In the genomic region with DNA sequence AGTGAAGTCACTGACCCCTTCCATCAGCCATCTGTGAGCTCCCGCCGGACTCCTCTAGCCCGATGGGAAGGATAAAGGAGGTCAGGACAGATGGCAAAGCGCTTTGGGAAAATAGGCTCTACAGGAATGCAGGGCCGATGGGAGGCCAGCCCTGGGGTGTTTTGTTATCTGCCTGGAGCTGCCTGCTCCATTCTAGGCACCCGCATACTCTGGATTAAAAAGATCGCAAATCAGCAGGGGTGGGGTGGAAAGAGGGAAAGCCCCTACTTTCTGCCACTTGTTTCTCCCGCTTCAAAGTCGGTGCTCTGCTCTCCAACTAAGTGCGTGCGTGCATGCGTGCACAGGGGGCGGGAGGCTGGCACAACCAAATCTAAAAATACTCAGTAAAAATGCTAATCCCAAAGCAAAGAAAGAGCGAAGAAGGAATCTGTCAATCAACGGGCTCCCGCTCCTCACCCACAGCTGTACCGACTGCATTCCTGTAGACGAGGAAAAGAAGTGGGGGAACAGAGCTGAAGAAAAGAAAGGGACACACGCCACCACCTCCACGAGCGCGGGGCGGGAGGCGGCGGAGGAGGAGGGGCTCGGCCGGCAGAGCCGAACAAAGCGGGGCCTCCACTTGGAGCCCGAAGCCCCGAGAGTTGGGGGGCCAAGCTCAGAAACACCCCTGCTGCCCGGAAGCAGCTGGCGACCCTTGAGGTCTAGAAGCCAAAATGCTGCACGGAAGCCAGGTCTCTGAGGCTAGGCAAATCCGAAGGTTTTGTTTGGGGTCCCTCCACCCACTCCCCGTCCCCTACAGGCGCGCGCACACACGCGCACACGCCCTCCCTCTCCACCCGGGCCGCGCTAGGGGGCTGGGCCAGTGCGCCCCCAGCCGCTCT, we compare ENCODE assay signal across 8 mouse cellular contexts. TPM values are rescaled to one million over a fixed set of nuclear protein-coding genes. Genes with fewer than 3 reads are reported as not detected.
DNase-seq lines count a peak whose midpoint lies in the region; ATAC-seq and TF ChIP-seq lines count a peak whose summit lies in the region.

No protein-coding gene starts in this region.

- DNase-seq in kidney, adult 11 months: no peak
- DNase-seq in adrenal gland, postnatal 14 days: peak; percentile 49
- DNase-seq in hindbrain, postnatal 0 days (ENCODE audit: low spot score): peak; percentile 39
- DNase-seq in liver, adult 2 months (ENCODE audit: extremely low read depth, low read depth, low spot score): no peak

- WGBS in kidney, embryonic 14.5 days: 1% methylated on average over 46 of the region's 47 CpGs
- WGBS in embryonic facial prominence, embryonic 15.5 days: under 1% methylated on average over 47 of the region's 47 CpGs
- WGBS in hindbrain, postnatal 0 days: under 1% methylated on average over 46 of the region's 47 CpGs
- WGBS in liver, adult 2 months: under 1% methylated on average over 47 of the region's 47 CpGs
- WGBS in neural tube, embryonic 14.5 days: under 1% methylated on average over 45 of the region's 47 CpGs

- no peak for TF ChIP-seq POLR2A in liver, adult 2 months (IDR thresholded peaks at IDR 0.05; ENCODE audit: extremely low read depth, insufficient read depth, low read length)

- no peaks in the 10 kb centered on the region for H3K27me3 ChIP-seq in kidney, embryonic 14.5 days (ENCODE audit: control insufficient read depth, insufficient read depth, low read length)
- H3K27me3 ChIP-seq in embryonic facial prominence, embryonic 15.5 days: no peaks in the 10 kb centered on the region
- no peaks in the 10 kb centered on the region for H3K27me3 ChIP-seq in hindbrain, postnatal 0 days (ENCODE audit: insufficient read depth, low read length)
- H3K27me3 ChIP-seq in liver, adult 2 months (ENCODE audit: control insufficient read depth, insufficient read depth, low read length): no peaks in the 10 kb centered on the region
- H3K27me3 ChIP-seq in neural tube, embryonic 14.5 days (ENCODE audit: control insufficient read depth, insufficient read depth, low read length): no peaks in the 10 kb centered on the region

- H3K9me3 ChIP-seq in kidney, embryonic 14.5 days (ENCODE audit: control insufficient read depth, low read length): peaks cover 5% of the 10 kb centered on the region
- no peaks in the 10 kb centered on the region for H3K9me3 ChIP-seq in embryonic facial prominence, embryonic 15.5 days (replicated peaks)
- no peaks in the 10 kb centered on the region for H3K9me3 ChIP-seq in hindbrain, postnatal 0 days (ENCODE audit: low read length)
- H3K9me3 ChIP-seq in neural tube, embryonic 14.5 days (ENCODE audit: control insufficient read depth, low read length): no peaks in the 10 kb centered on the region

- peak overlapping the region; percentile 90 for H3K4me2 ChIP-seq in kidney, embryonic 14.5 days (replicated peaks; ENCODE audit: low read depth, low read length)
- peak overlapping the region; percentile 83 for H3K4me2 ChIP-seq in embryonic facial prominence, embryonic 15.5 days (replicated peaks)
- peak overlapping the region; percentile 100 for H3K4me2 ChIP-seq in hindbrain, postnatal 0 days (ENCODE audit: low read depth, low read length)
- peak overlapping the region; percentile 99 for H3K4me2 ChIP-seq in neural tube, embryonic 14.5 days (ENCODE audit: low read depth, low read length)

- H3K36me3 ChIP-seq in kidney, embryonic 14.5 days (ENCODE audit: control insufficient read depth, insufficient read depth, low read length): 0 out of 2 replicates have a peak, but pooled peaks cover 3% of the 10 kb centered on the region
- H3K36me3 ChIP-seq in embryonic facial prominence, embryonic 15.5 days: no peaks in the 10 kb centered on the region
- no peaks in the 10 kb centered on the region for H3K36me3 ChIP-seq in hindbrain, postnatal 0 days (ENCODE audit: insufficient read depth, low read length)
- no peaks in the 10 kb centered on the region for H3K36me3 ChIP-seq in liver, adult 2 months (ENCODE audit: control insufficient read depth, insufficient read depth, low read length)
- H3K36me3 ChIP-seq in neural tube, embryonic 14.5 days (ENCODE audit: control insufficient read depth, insufficient read depth, low read length): no peaks in the 10 kb centered on the region

- peak; percentile 15; the same call in 1 of the 2 replicates for ATAC-seq in kidney, embryonic 14.5 days (ENCODE audit: low FRiP score, low TSS enrichment)
- no peak; the same call in 1 of the 2 replicates for ATAC-seq in embryonic facial prominence, embryonic 15.5 days (ENCODE audit: insufficient number of reproducible peaks, low FRiP score, low TSS enrichment, low read depth)
- ATAC-seq in hindbrain, postnatal 0 days: no peak; the same call in 1 of the 2 replicates
- ATAC-seq in neural tube, embryonic 14.5 days (ENCODE audit: low read depth): peak; percentile 29; the same call in 1 of the 2 replicates
- no peak for ATAC-seq in megakaryocyte-erythroid progenitor cell, adult 5-6 weeks (replicated peaks; ENCODE audit: low FRiP score, low TSS enrichment, poor library complexity, severe bottlenecking)

- no peak for TF ChIP-seq CTCF in hindbrain, postnatal 0 days (IDR thresholded peaks at IDR 0.05; ENCODE audit: low read depth)
- TF ChIP-seq CTCF in liver, adult 2 months (IDR thresholded peaks at IDR 0.05; ENCODE audit: low read depth, low read length): no peak

- H3K4me1 ChIP-seq in kidney, embryonic 14.5 days (ENCODE audit: control insufficient read depth, insufficient read depth, low read length): peaks cover 57% of the 10 kb centered on the region
- peaks cover 68% of the 10 kb centered on the region for H3K4me1 ChIP-seq in embryonic facial prominence, embryonic 15.5 days
- H3K4me1 ChIP-seq in hindbrain, postnatal 0 days (ENCODE audit: insufficient read depth, low read length): peaks cover 29% of the 10 kb centered on the region
- H3K4me1 ChIP-seq in liver, adult 2 months (ENCODE audit: control insufficient read depth, insufficient read depth, low read length): peaks cover 28% of the 10 kb centered on the region
- peaks cover 32% of the 10 kb centered on the region for H3K4me1 ChIP-seq in neural tube, embryonic 14.5 days (ENCODE audit: control insufficient read depth, insufficient read depth, low read length)

- H3K27ac ChIP-seq in kidney, embryonic 14.5 days (ENCODE audit: low read depth, low read length): peak overlapping the region; percentile 98
- H3K27ac ChIP-seq in embryonic facial prominence, embryonic 15.5 days (replicated peaks): peak overlapping the region; percentile 98
- H3K27ac ChIP-seq in hindbrain, postnatal 0 days: peak overlapping the region; percentile 83
- H3K27ac ChIP-seq in liver, adult 2 months (replicated peaks; ENCODE audit: insufficient read depth, low read depth, low read length): peak overlapping the region; percentile 63
- H3K27ac ChIP-seq in neural tube, embryonic 14.5 days (ENCODE audit: low read depth, low read length): peak overlapping the region; percentile 78

- H3K79me2 ChIP-seq in liver, adult 2 months (ENCODE audit: control insufficient read depth, insufficient read depth, low read length): peaks cover 21% of the 10 kb centered on the region; the same call in 1 of the 2 replicates

- peak overlapping the region; percentile 95 for H3K9ac ChIP-seq in kidney, embryonic 14.5 days (ENCODE audit: low read depth, low read length)
- H3K9ac ChIP-seq in embryonic facial prominence, embryonic 15.5 days: peak overlapping the region; percentile 77
- H3K9ac ChIP-seq in hindbrain, postnatal 0 days (replicated peaks; ENCODE audit: low read length): peak overlapping the region; percentile 67
- H3K9ac ChIP-seq in liver, adult 2 months (ENCODE audit: low read depth, low read length): peak overlapping the region; percentile 81
- peak overlapping the region; percentile 70 for H3K9ac ChIP-seq in neural tube, embryonic 14.5 days (replicated peaks; ENCODE audit: low read depth, low read length)

- H3K4me3 ChIP-seq in kidney, embryonic 14.5 days (ENCODE audit: low read length): peak overlapping the region; percentile 95
- H3K4me3 ChIP-seq in embryonic facial prominence, embryonic 15.5 days (replicated peaks): peak overlapping the region; percentile 90
- peak overlapping the region; percentile 63 for H3K4me3 ChIP-seq in hindbrain, postnatal 0 days (ENCODE audit: low read length)
- peak overlapping the region; percentile 75 for H3K4me3 ChIP-seq in liver, adult 2 months (ENCODE audit: insufficient read depth, low read depth, low read length)
- peak overlapping the region; percentile 74 for H3K4me3 ChIP-seq in neural tube, embryonic 14.5 days (ENCODE audit: low read depth, low read length)

RNA-seq across cellular contexts. Expression of gene Smad3, which starts 1.0 kb away (rescaled TPM):
- polyA plus RNA-seq in kidney, embryonic 14.5 days (2014; fragmentation: Nextera tagmentation; extraction: Ambion mirVana): 17.6 and 21.2 TPM in 2 replicates
- 26.5 and 32.9 TPM in 2 replicates for total RNA-seq in adrenal gland, postnatal 14 days (2021)
- 23.5 and 25.4 TPM in 2 replicates for polyA plus RNA-seq in embryonic facial prominence, embryonic 15.5 days (2015; fragmentation: Nextera tagmentation; extraction: Ambion mirVana)
- 26.5 and 34.0 TPM in 2 replicates for total RNA-seq in hindbrain, postnatal 0 days (2014; rRNA removed)
- 7.2 and 7.5 TPM in 2 replicates for polyA plus RNA-seq in hindbrain, postnatal 0 days (2015; fragmentation: Nextera tagmentation; extraction: Ambion mirVana)
- 5.7 and 8.1 TPM in 2 replicates for total RNA-seq in liver, adult 2 months (2014; rRNA removed)
- polyA plus RNA-seq in liver, adult 2 months (2012; rRNA removed): 7.8 and 8.9 TPM in 2 replicates
- polyA plus RNA-seq in neural tube, embryonic 14.5 days (2014; fragmentation: Nextera tagmentation; extraction: Ambion mirVana): 6.4 and 9.3 TPM in 2 replicates
- total RNA-seq in megakaryocyte-erythroid progenitor cell, adult 5-6 weeks (2014; fragmentation: Nextera tagmentation): 14.1 and 19.7 TPM in 2 replicates
- 11.9 and 15.9 TPM in 2 replicates for total RNA-seq in megakaryocyte-erythroid progenitor cell, adult 5-6 weeks (2017)

Comparison
In these comparisons a context has a peak if more than half of its experiments do, and no peak if none do; other contexts are left out.
1. ATAC-seq: peak in kidney, embryonic 14.5 days (single experiment) and neural tube, embryonic 14.5 days (single experiment); none in embryonic facial prominence, embryonic 15.5 days (single experiment), hindbrain, postnatal 0 days (single experiment) and megakaryocyte-erythroid progenitor cell, adult 5-6 weeks (single experiment).
2. DNase-seq: peak in adrenal gland, postnatal 14 days (single experiment) and hindbrain, postnatal 0 days (single experiment); none in kidney, adult 11 months (single experiment) and liver, adult 2 months (single experiment).
3. Peak in every context shown above with its lines, with median percentiles within 50 percentile points of each other: H3K27ac ChIP-seq, H3K4me2 ChIP-seq, H3K4me3 ChIP-seq and H3K9ac ChIP-seq.